Comparison of ENCODE assay signal across 12 mouse cellular contexts in genomic region chr10:34317217-34317606, GRCm38 (mm10). TPM values are rescaled to one million over a fixed set of nuclear protein-coding genes. Genes with fewer than 3 reads are reported as not detected.
DNase-seq lines count a peak whose midpoint lies in the region; ATAC-seq and TF ChIP-seq lines count a peak whose summit lies in the region.
"Had no signal": no experiment of that assay in that cellular context is flagged by ENCODE, and none has a peak within 500 bp of the region (broad histone marks: within the 10 kb centered on the region; RNA-seq: fewer than 3 reads in every experiment).

No protein-coding gene starts in this region.

- 9% methylated on average over 2 of the region's 2 CpGs for WGBS in cerebellum, adult 2 months
- 19% methylated on average over 2 of the region's 2 CpGs for WGBS in forebrain, embryonic 11.5 days
- 14% methylated on average over 2 of the region's 2 CpGs for WGBS in hindbrain, embryonic 16.5 days
- WGBS in midbrain, embryonic 15.5 days, result 10% methylated on average over 2 of the region's 2 CpGs

- no peaks in the 10 kb centered on the region for H3K9me3 ChIP-seq in forebrain, embryonic 11.5 days (ENCODE audit: control insufficient read depth, low read length)
- no peaks in the 10 kb centered on the region for H3K9me3 ChIP-seq in hindbrain, embryonic 16.5 days (ENCODE audit: control insufficient read depth, low read length)
- no peaks in the 10 kb centered on the region for H3K9me3 ChIP-seq in midbrain, embryonic 15.5 days
- H3K9me3 ChIP-seq: G1E; liver, embryonic 13.5 days had no signal

- no peaks in the 10 kb centered on the region for H3K36me3 ChIP-seq in forebrain, embryonic 11.5 days (ENCODE audit: control insufficient read depth, insufficient read depth, low read length)
- H3K36me3 ChIP-seq in hindbrain, embryonic 16.5 days (ENCODE audit: control insufficient read depth, insufficient read depth, low read length), result no peaks in the 10 kb centered on the region
- no peaks in the 10 kb centered on the region for H3K36me3 ChIP-seq in midbrain, embryonic 15.5 days (replicated peaks)
- H3K36me3 ChIP-seq: liver, embryonic 13.5 days had no signal

- no peak for TF ChIP-seq POLR2A in cerebellum, adult 2 months (IDR thresholded peaks at IDR 0.05; ENCODE audit: borderline replicate concordance, insufficient read depth, low read length)

- H3K4me1 ChIP-seq in cerebellum, adult 2 months (ENCODE audit: control insufficient read depth, insufficient read depth, low read length), result peaks cover 12% of the 10 kb centered on the region; the same call in 1 of the 2 replicates
- H3K4me1 ChIP-seq in forebrain, embryonic 11.5 days (replicated peaks; ENCODE audit: control insufficient read depth, insufficient read depth, low read length), result peaks cover 1% of the 10 kb centered on the region; the same call in 1 of the 2 replicates
- H3K4me1 ChIP-seq in hindbrain, embryonic 16.5 days (ENCODE audit: control insufficient read depth, insufficient read depth, low read depth, low read length), result peaks cover 14% of the 10 kb centered on the region
- peaks cover 26% of the 10 kb centered on the region for H3K4me1 ChIP-seq in midbrain, embryonic 15.5 days

- H3K4me2 ChIP-seq in forebrain, embryonic 11.5 days (ENCODE audit: low read depth, low read length, severe bottlenecking), result peak overlapping the region; percentile 25; the same call in 1 of the 2 replicates
- H3K4me2 ChIP-seq in hindbrain, embryonic 16.5 days (ENCODE audit: low read length), result peak overlapping the region; percentile 52
- H3K4me2 ChIP-seq in midbrain, embryonic 15.5 days, result peak overlapping the region; percentile 46
- H3K4me2 ChIP-seq: liver, embryonic 13.5 days had no signal

- no peak overlapping the region for H3K9ac ChIP-seq in forebrain, embryonic 11.5 days (ENCODE audit: low read length)
- H3K9ac ChIP-seq in hindbrain, embryonic 16.5 days (ENCODE audit: low read depth, low read length), result no peak overlapping the region
- 0 out of 2 replicates have a peak overlapping the region, but pooled peaks have one; percentile 3 for H3K9ac ChIP-seq in midbrain, embryonic 15.5 days
- H3K9ac ChIP-seq: liver, embryonic 13.5 days had no signal

- peak overlapping the region; percentile 49 for H3K27ac ChIP-seq in cerebellum, adult 2 months (ENCODE audit: insufficient read depth, low read length)
- H3K27ac ChIP-seq in forebrain, embryonic 11.5 days (ENCODE audit: low read depth, low read length), result peak overlapping the region; percentile 13; the same call in 1 of the 2 replicates
- H3K27ac ChIP-seq in hindbrain, embryonic 16.5 days (ENCODE audit: low read depth, low read length), result peak overlapping the region; percentile 78; the same call in 1 of the 2 replicates
- H3K27ac ChIP-seq in midbrain, embryonic 15.5 days, result peak overlapping the region; percentile 85
- H3K27ac ChIP-seq: liver, embryonic 13.5 days; macrophage had no signal

- TF ChIP-seq CTCF in cerebellum, adult 2 months (IDR thresholded peaks at IDR 0.05; ENCODE audit: borderline replicate concordance, insufficient read depth, low read depth, low read length), result no peak

- peak; percentile 63 for ATAC-seq in forebrain, embryonic 11.5 days (replicated peaks; ENCODE audit: low FRiP score)
- no peak; the same call in 1 of the 2 replicates for ATAC-seq in hindbrain, embryonic 16.5 days
- ATAC-seq in midbrain, embryonic 15.5 days (replicated peaks), result peak; percentile 77

- DNase-seq in cerebellum, adult 2 months, result no peak
- no peak for DNase-seq in cerebellum, postnatal 10 days
- no peak for DNase-seq in forebrain, embryonic 11.5 days (ENCODE audit: low spot score)
- DNase-seq in left cerebral cortex, adult 9 months (ENCODE audit: low spot score in 2 of 2), result no peak
- no peak for DNase-seq in spleen, postnatal 10 days (ENCODE audit: low spot score in 2 of 2)
- no peak for DNase-seq in layer of hippocampus, postnatal 14 days (ENCODE audit: low spot score in 2 of 2)
- DNase-seq: heart, postnatal 36 days; liver, embryonic 13.5 days had no signal

- H3K4me3 ChIP-seq in cerebellum, adult 2 months (replicated peaks; ENCODE audit: insufficient read depth, low read depth, low read length), result peak overlapping the region; percentile 33
- H3K4me3 ChIP-seq in forebrain, embryonic 11.5 days (ENCODE audit: low read depth, low read length), result no peak overlapping the region
- no peak overlapping the region for H3K4me3 ChIP-seq in hindbrain, embryonic 16.5 days (ENCODE audit: low read length)
- H3K4me3 ChIP-seq in midbrain, embryonic 15.5 days, result peak overlapping the region; percentile 29
- H3K4me3 ChIP-seq: liver, embryonic 13.5 days had no signal

- H3K27me3 ChIP-seq in cerebellum, adult 2 months (ENCODE audit: control insufficient read depth, insufficient read depth, low read length), result no peaks in the 10 kb centered on the region
- H3K27me3 ChIP-seq in forebrain, embryonic 11.5 days (ENCODE audit: control insufficient read depth, insufficient read depth, low read length), result no peaks in the 10 kb centered on the region
- H3K27me3 ChIP-seq in hindbrain, embryonic 16.5 days (replicated peaks; ENCODE audit: control insufficient read depth, insufficient read depth, low read length), result no peaks in the 10 kb centered on the region
- H3K27me3 ChIP-seq in midbrain, embryonic 15.5 days (replicated peaks), result no peaks in the 10 kb centered on the region
- H3K27me3 ChIP-seq: liver, embryonic 13.5 days had no signal

RNA-seq across cellular contexts. Expression of gene Tspyl4, which starts 20.0 kb away (rescaled TPM):
- 447 and 474 TPM in 2 replicates for polyA plus RNA-seq in cerebellum, adult 2 months (2012; rRNA removed)
- 18.1 and 23.8 TPM in 2 replicates for polyA plus RNA-seq in forebrain, embryonic 11.5 days (2014; fragmentation: Nextera tagmentation; extraction: Ambion mirVana)
- polyA plus RNA-seq in hindbrain, embryonic 16.5 days (2015; fragmentation: Nextera tagmentation; extraction: Ambion mirVana), result 413 and 424 TPM in 2 replicates
- 307 and 342 TPM in 2 replicates for polyA plus RNA-seq in midbrain, embryonic 15.5 days (2015; fragmentation: Nextera tagmentation; extraction: Ambion mirVana)
- total RNA-seq in layer of hippocampus, postnatal 14 days (2021), result 100 to 1,000 TPM; 312 to 332 TPM

RNA-seq across cellular contexts. Expression of gene Tspyl1, which starts 35.2 kb away (rescaled TPM):
- polyA plus RNA-seq in cerebellum, adult 2 months (2012; rRNA removed), result 110 TPM in 2 replicates
- 61.0 and 68.6 TPM in 2 replicates for polyA plus RNA-seq in forebrain, embryonic 11.5 days (2014; fragmentation: Nextera tagmentation; extraction: Ambion mirVana)
- polyA plus RNA-seq in hindbrain, embryonic 16.5 days (2015; fragmentation: Nextera tagmentation; extraction: Ambion mirVana), result 125 and 134 TPM in 2 replicates
- 127 and 138 TPM in 2 replicates for polyA plus RNA-seq in midbrain, embryonic 15.5 days (2015; fragmentation: Nextera tagmentation; extraction: Ambion mirVana)
- total RNA-seq in layer of hippocampus, postnatal 14 days (2021), result 100 to 1,000 TPM; 115 to 116 TPM

Comparison
In these comparisons a context has a peak if more than half of its experiments do, and no peak if none do; other contexts are left out.
1. H3K27ac ChIP-seq: peak in every context shown above with its lines; median percentile 85 in midbrain, embryonic 15.5 days; 78 in hindbrain, embryonic 16.5 days; 49 in cerebellum, adult 2 months; 13 in forebrain, embryonic 11.5 days.
2. H3K4me3 ChIP-seq: peak in cerebellum, adult 2 months (single experiment) and midbrain, embryonic 15.5 days (single experiment); none in forebrain, embryonic 11.5 days (single experiment) and hindbrain, embryonic 16.5 days (single experiment).
3. RNA of gene Tspyl4, which starts 20.0 kb away (polyA plus RNA-seq): 447 to 474 TPM in cerebellum, adult 2 months, 413 to 424 TPM in hindbrain, embryonic 16.5 days and 307 to 342 TPM in midbrain, embryonic 15.5 days; 18.1 to 23.8 TPM in forebrain, embryonic 11.5 days; every median in the first group is over 10 times any median in the second.
4. Peak in every context shown above with its lines, with median percentiles within 50 percentile points of each other: H3K4me2 ChIP-seq.